Mouse (Mus musculus): ENCODE results near the gene Pex16. TPM values are rescaled to one million over a fixed set of nuclear protein-coding genes. Genes with fewer than 3 reads are reported as not detected.

The Pex16 gene
- total RNA-seq, 2 experiments from 2014 or later = 13.2 to 15.3 TPM

DNA sequence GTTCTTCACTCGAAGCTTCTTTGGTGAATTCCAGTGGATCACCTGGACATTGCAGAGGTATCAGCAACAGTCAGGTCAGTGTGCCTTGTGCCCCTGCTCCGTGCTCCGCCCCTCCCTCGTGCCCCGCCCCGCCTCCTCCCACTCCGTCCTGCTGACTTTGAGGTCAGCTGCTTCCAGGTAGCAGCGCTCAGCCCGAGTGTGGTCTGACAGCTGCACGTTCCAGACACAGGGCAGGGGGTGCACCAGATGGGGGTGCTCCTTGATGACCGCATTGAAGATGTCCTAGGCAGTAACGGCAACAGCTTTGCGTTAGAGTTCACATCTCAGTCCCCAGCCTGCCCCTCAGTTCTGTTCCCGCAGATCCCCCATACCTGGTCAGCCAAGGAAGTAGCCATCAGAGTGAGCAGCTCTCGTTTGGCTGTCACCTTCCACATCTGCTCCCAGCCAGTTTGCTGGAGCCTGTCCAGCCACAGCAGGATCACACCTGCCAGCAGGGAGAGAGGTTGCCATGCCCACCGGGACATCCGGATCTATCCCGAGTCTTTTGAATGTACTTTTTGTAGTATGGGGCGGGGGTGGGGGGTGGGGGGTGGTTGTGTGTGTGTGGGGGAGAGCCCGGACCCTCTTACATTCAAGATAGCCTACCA, 7.0 kb upstream of the Pex16 start:
- no peak for ATAC-seq (replicated peaks; ENCODE audit: poor library complexity, severe bottlenecking)

DNA sequence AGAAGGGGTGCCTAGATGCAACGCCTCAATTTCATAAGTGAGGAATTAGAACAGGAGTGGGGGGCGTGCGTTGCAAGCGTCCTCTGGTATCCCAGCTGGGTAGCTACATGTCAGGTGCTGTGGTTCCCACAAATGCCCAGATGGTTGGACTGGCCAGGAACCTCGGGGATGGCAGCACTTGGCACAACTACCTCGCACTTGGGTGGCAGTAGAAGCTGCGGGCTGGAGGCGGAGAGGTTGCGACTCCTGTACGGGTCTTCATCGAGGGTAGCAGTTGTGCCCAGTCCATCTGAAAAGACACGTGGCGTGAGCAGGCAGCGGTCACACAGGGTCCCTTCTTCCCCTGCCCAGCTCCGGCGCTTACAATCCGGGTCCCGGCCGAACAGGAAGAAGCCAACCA, 4.1 kb upstream of the Pex16 start:
- ATAC-seq (replicated peaks; ENCODE audit: poor library complexity, severe bottlenecking) = no peak

GRCm38 (mm10) chr2:92370821-92371805, 3.4 kb upstream of the Pex16 start:
- peak; percentile 15 for ATAC-seq (replicated peaks; ENCODE audit: poor library complexity, severe bottlenecking)

DNA sequence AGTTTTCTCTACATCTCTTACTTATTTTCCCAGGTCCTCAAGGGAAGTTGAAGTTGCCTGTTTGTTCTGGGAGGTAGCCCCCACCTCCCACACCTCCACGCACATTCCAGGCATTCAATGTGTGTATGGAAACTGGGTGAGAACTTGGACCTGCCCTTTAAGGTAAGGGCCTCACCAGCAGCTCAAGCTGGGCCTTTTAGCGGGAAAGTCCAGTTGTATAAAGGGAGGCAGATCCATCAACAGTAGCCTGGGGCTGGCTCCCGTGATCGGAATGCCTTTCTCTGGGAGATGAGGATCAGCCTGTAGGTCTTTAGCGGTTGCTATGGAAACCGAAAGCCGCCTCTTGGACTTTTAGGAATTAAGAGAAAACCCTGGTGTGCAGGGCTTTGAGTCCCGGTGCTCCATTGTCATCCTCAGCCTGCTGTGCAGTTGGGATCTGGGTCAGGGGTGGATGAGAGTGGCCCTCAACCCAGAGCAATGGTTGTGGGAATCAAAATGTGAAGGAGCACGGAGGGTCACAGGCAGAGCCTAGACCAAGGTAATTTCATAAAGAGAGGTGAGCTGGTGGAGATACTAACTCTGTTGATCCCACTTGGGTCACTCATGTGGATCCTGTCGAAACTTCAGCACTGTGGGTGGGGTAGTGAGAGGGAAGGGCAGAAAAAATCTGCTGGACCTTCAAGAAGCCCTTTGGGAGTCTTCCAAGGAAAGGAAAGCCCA, 2.3 kb upstream of the Pex16 start:
- ATAC-seq (replicated peaks; ENCODE audit: poor library complexity, severe bottlenecking) = no peak

DNA sequence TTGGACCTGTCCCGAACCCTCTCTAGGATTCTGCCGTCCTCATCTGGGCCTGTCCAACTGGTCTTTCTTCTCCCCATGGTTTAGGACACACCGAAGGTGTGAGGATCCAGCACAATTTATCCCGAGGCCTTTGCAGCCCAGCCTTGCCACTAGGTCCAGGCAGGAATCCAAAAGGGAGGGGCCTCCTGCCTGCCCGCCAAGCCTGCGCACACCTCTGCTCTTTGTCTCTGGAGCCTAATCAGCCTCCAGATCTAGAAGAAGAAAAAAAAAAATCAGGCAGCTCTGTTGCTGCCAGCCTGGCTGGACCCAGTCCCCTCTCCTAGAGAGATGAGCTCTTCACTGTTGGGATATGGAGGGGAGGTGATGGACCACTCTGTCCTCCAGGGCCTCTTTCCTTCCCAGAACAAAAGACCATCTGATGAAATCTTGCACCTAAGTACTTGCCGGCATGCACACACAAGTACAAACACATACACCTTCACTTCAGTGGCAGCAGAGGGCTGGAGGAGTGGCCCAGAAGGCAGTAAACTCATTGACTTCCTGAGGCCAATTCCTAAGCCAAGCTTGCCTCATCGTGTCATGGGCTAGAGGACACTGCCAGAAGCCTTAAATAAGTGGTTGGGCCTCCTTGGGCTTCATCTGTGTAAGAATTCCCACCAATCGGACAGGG, 1.6 kb upstream of the Pex16 start:
- no peak for ATAC-seq (replicated peaks; ENCODE audit: poor library complexity, severe bottlenecking)

- ATAC-seq (replicated peaks; ENCODE audit: poor library complexity, severe bottlenecking) = no peak
Observed at GRCm38 (mm10) chr2:92373437-92373813, 1.1 kb upstream of the Pex16 start.

- ATAC-seq (replicated peaks; ENCODE audit: poor library complexity, severe bottlenecking) = peak; percentile 81
Observed at GRCm38 (mm10) chr2:92375099-92375623, 685 bp downstream of the Pex16 start.

DNA sequence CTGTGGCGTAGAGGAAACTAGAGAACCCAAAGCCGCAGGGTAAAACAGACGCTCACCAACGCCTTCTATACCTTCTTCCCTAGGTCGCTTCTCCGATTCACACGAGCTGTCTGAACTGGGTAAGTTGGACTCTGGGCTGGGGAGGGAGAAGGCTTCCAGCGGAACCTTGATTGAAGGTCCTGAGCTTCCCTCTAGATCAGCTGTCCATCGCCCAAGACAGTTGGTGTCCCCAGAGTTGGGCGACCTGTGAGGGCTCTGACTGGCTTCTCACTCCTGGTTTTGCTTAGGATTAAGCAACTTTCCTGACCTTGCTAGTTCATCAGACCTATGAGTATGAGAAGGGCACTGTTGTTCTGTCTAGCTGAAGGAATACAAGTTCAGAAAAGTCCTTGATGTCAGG, 1.3 kb downstream of the Pex16 start:
- no peak for ATAC-seq (replicated peaks; ENCODE audit: poor library complexity, severe bottlenecking)

GRCm38 (mm10) chr2:92376300-92376699, 1.8 kb downstream of the Pex16 start:
- ATAC-seq (replicated peaks; ENCODE audit: poor library complexity, severe bottlenecking) = peak; percentile 31

- ATAC-seq (replicated peaks; ENCODE audit: poor library complexity, severe bottlenecking) = no peak
Observed at GRCm38 (mm10) chr2:92377320-92377719, 2.8 kb downstream of the Pex16 start.

DNA sequence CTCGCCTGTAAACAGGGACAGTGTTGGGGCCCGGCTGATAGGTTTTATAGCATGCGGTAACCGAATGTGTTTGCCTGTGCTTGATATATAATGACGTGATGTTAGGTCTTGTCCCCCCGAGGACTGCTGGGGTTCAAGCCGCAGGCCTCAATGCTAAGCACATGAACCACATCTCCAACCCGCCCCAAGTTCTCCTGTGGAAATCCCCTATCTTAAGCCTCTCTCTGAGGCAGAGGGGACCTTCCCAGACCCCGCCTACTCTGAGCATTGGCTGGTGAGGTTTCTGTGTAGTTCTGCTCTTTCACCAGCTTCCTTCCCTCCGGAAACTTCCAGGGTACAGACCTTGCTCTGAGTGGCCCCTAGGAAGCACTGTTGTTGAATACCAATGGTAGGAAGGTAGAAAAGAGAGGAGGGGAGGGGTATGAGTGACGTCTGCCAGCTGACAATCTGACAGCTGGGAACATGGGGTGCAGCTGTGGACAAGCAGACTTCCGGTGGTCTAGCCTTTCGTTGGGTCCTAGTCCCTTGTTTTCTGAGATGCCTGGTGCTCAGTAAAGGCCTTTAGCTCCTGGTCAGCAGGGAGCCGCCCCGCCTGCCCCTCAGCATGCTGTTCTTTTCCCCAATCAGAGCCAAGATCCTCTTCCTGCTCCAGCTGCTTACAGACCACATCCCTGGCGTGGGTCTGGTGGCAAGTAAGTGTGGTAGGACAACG, 5.5 kb downstream of the Pex16 start:
- no peak for ATAC-seq (replicated peaks; ENCODE audit: poor library complexity, severe bottlenecking)

DNA sequence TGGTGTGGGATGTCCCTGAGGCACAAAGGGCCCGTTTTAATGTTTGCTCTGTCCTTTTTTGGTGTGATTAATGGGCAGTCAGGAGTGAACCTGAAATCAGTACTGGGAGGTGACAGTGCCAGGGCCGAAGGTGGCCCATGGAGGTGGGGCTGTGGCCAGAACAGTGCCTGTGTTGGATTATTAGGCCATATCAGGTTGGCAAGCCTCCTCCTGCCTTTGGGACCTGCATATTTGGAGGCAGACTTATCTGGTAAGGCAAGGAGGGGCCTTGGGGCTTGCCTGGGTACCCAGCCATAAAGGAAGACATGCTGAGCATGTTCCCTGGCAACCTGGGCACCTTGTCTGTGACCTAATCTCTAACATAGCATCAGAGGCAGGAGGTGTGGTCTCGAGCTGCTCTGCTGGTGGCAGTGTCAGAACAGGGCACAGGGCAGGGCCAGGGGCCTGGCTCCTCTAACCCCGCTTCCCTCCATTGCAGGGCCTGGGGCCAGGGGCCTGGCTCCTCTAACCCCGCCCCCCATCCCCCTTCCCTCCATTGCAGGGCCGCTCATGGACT, 6.1 kb downstream of the Pex16 start:
- ATAC-seq (replicated peaks; ENCODE audit: poor library complexity, severe bottlenecking) = no peak

DNA sequence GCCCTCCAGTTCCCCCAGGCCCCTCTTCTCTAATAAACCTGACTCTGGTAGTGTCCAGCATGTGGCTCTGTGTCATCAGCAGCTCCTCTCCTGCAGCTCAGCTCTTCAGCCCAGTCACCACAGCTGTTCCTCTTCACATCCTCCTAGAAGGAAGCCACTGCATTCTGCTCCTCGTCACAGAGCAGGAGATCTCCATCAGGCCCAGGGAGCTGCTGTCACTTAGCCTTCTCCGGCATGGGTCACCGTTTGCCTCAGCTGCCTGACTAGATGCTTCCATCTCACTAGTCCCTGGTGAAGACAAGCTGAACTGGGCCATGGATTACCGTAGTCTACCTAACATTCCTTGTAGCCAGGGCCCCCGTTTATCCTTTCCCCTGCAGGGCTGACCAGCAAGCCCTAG, 6.7 kb downstream of the Pex16 start:
- ATAC-seq (replicated peaks; ENCODE audit: poor library complexity, severe bottlenecking) = no peak

GRCm38 (mm10) chr2:92381901-92382588, 7.6 kb downstream of the Pex16 start, which contains the start of gene 1700029I15Rik:
1700029I15Rik (plus strand) TSS chr2:92382538.
- no peak for ATAC-seq (replicated peaks; ENCODE audit: poor library complexity, severe bottlenecking)

DNA sequence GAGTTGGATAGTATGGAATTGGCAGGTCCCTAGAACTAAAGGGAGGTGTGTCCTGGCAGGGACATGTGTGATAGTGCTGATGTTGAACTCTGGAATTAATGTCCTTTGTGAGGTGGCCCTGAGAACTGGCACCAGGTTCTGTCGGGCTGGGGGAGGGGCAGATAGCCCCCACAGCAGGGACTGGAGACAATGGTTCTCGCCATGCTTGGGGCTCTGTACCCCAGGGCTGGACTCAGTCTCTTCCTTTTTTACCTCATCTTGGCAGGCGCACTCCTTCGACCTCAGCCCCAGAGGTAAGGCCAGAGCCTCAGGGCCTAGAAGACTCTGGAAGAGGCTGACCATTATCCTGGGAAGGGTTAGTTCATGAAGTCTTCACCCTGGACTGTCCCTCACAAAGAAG, 8.3 kb downstream of the Pex16 start:
- ATAC-seq (replicated peaks; ENCODE audit: poor library complexity, severe bottlenecking) = no peak

GRCm38 (mm10) chr2:92384101-92384500, 9.6 kb downstream of the Pex16 start:
- no peak for ATAC-seq (replicated peaks; ENCODE audit: poor library complexity, severe bottlenecking)

- ATAC-seq (replicated peaks; ENCODE audit: poor library complexity, severe bottlenecking) = no peak
Observed at GRCm38 (mm10) chr2:92385113-92386051, 10.9 kb downstream of the Pex16 start.
